Mouse (Mus musculus): Measurements from ENCODE around the gene Mc3r.

DNA sequence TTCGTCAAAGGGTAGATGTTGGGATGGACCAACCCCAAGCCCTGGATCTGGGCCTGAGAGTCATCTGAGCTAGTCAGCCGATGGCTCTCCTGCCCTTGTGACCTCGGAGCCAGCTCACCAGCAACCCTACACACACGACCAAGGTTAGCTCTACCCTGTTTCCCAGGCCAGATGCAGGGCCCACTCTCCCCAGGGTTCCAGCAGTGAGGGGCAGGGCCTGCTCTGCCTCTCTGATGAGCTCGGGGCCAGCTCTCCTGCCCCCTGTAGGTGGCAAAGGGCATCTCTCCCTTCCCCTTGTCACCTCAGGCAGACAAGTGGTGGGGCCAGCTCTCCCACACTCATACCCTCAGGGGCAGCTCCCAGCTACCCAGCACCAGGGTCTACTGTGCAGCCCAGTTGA is 29.1 kb upstream of the Mc3r start:
- TF ChIP-seq TAL1 (IDR thresholded peaks at IDR 0.05; ENCODE audit: low read length) (no peak), GATA1 (IDR thresholded peaks at IDR 0.05; ENCODE audit: low read length) (no peak)
